Mouse (Mus musculus) lung, postnatal 10 days (tissue): Measurements from ENCODE around the gene Dync1i2.
A peak's percentile ranks its signal among the peaks of the same experiment; 100 is the strongest.

ENCODE experiments used
- DNase-seq: peaks from one replicate; pipeline ENCODE4 v3.0.0; 2021

Dync1i2 gene

GRCm38 (mm10) chr2:71273955-71274679 lies 62.6 kb downstream of the Dync1i2 start:
- DNase-seq: peak; percentile 64

- no peak for DNase-seq
Measured at GRCm38 (mm10) chr2:71275734-71276133, 64.2 kb downstream of the Dync1i2 start.

GRCm38 (mm10) chr2:71278791-71279775 lies 67.6 kb downstream of the Dync1i2 start:
- DNase-seq: no peak

- DNase-seq: no peak
Measured at GRCm38 (mm10) chr2:71281981-71282380, 70.5 kb downstream of the Dync1i2 start.

- no peak for DNase-seq
Measured at GRCm38 (mm10) chr2:71290107-71290775, 78.7 kb downstream of the Dync1i2 start.

GRCm38 (mm10) chr2:71291566-71291965 lies 80.1 kb downstream of the Dync1i2 start:
- DNase-seq: no peak

- no peak for DNase-seq
Measured at GRCm38 (mm10) chr2:71293983-71294382, 82.5 kb downstream of the Dync1i2 start.

- DNase-seq: no peak
Measured at GRCm38 (mm10) chr2:71294489-71294888, 83.0 kb downstream of the Dync1i2 start.

GRCm38 (mm10) chr2:71295844-71296243 lies 84.3 kb downstream of the Dync1i2 start:
- no peak for DNase-seq

- no peak for DNase-seq
Measured at GRCm38 (mm10) chr2:71297501-71297900, 86.0 kb downstream of the Dync1i2 start.

- peak; percentile 25 for DNase-seq
Measured at GRCm38 (mm10) chr2:71298729-71299128, 87.2 kb downstream of the Dync1i2 start.

GRCm38 (mm10) chr2:71302156-71302663 lies 90.7 kb downstream of the Dync1i2 start:
- no peak for DNase-seq

- DNase-seq: peak; percentile 13
Measured at GRCm38 (mm10) chr2:71303221-71303620, 91.7 kb downstream of the Dync1i2 start.

- DNase-seq: no peak
Measured at GRCm38 (mm10) chr2:71304821-71305220, 93.3 kb downstream of the Dync1i2 start.

GRCm38 (mm10) chr2:71306357-71306756 lies 94.9 kb downstream of the Dync1i2 start:
- DNase-seq: no peak

- no peak for DNase-seq
Measured at GRCm38 (mm10) chr2:71309726-71310125, 98.2 kb downstream of the Dync1i2 start.

- no peak for DNase-seq
Measured at GRCm38 (mm10) chr2:71312067-71312466, 100.6 kb downstream of the Dync1i2 start.
